Mouse (Mus musculus) spleen, adult 2 months (tissue): ENCODE measurements around the gene Krtap4-7.

Experiments
- CTCF ChIP-seq: fragments of 200-500 bp; IDR thresholded peaks from 2 replicates; pipeline ENCODE4 v1.5.1; 2011; ENCODE audit warnings: mild to moderate bottlenecking, inconsistent platforms; ENCODE audit not compliant: insufficient read depth, insufficient read length, insufficient replicate concordance; ENCODE audit errors: extremely low read depth
- POLR2A ChIP-seq: fragments of 200-500 bp; IDR thresholded peaks from 2 replicates; pipeline ENCODE4 v1.6.1; 2011; ENCODE audit warnings: low read depth, low read length, inconsistent platforms

DNA sequence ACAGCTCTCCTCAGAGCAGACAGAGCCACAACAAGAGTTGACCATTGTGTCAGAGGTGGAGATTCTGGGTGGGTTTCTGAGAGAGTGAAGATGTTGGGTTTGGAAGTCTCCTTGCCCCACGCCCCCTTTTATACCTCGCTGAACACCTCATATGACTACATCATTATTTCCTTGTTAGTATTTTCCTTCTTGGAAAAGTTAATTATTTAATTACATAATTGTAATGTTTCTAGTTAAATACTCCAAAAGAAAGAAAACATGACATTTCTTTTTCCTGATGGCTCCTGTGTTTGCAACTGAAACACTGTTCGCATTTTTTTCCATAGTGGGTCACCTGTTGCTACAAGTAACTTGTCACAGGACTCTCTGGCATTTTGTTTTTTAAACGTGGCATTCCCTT is 15.8 kb downstream of the Krtap4-7 start, which contains the start of gene Krtap4-1:
- no peak for TF ChIP-seq CTCF
- no peak for TF ChIP-seq POLR2A
